Mouse (Mus musculus) limb, embryonic 13.5 days (tissue): ENCODE data around the gene Uggt1. TPM values are rescaled to one million over a fixed set of nuclear protein-coding genes. Genes with fewer than 3 reads are reported as not detected.
A peak's percentile ranks its signal among the peaks of the same experiment; 100 is the strongest.

Source experiments
- ATAC-seq: fragments of 200-750 bp; cut with Nextera tagmentation; 2 replicates; pipeline ENCODE4 v1.8.0; 2017; ENCODE audit warnings: low read depth, moderate number of reproducible peaks, moderate TSS enrichment; ENCODE audit not compliant: low FRiP score
- H3K27ac ChIP-seq: fragments of 300-500 bp; sonication (generic); 2 replicates; pipeline ENCODE4 v1.5.1; 2015; ENCODE audit warnings: inconsistent platforms, mild to moderate bottlenecking, moderate library complexity
- H3K27me3 ChIP-seq: fragments of 300-500 bp; sonication (generic); 2 replicates; pipeline ENCODE4 v1.6.1; 2015; ENCODE audit warnings: mild to moderate bottlenecking, inconsistent platforms
- H3K36me3 ChIP-seq: fragments of 300-500 bp; sonication (generic); 2 replicates; pipeline ENCODE4 v1.6.1; 2015; ENCODE audit warnings: inconsistent platforms, mild to moderate bottlenecking, moderate library complexity
- H3K4me1 ChIP-seq: fragments of 300-500 bp; sonication (generic); 2 replicates; pipeline ENCODE4 v1.6.1; 2015; ENCODE audit warnings: inconsistent platforms
- H3K4me2 ChIP-seq: fragments of 300-500 bp; sonication (generic); replicated peaks from 2 replicates; pipeline ENCODE4 v1.6.1; 2015; ENCODE audit warnings: inconsistent platforms, mild to moderate bottlenecking, moderate library complexity
- H3K4me3 ChIP-seq: fragments of 300-500 bp; sonication (generic); 2 replicates; pipeline ENCODE4 v1.5.1; 2015; ENCODE audit warnings: moderate library complexity, mild to moderate bottlenecking, inconsistent platforms
- H3K9ac ChIP-seq: fragments of 300-500 bp; sonication (generic); 2 replicates; pipeline ENCODE4 v1.6.1; 2015; ENCODE audit warnings: mild to moderate bottlenecking, inconsistent platforms
- H3K9me3 ChIP-seq: fragments of 300-500 bp; sonication (generic); 2 replicates; pipeline ENCODE4 v1.6.1; 2016; ENCODE audit warnings: inconsistent platforms
- WGBS: fragments of 180-500 bp; shearing (Covaris S2); methylation state at CpG from one replicate; pipeline ENCODE4 v1.1.7; 2015; 5-methylcytosine and 5-hydroxymethylcytosine counted together
- polyA plus RNA-seq: library from polyadenylated mRNA; unstranded; fragments of >200 nt; fragmentation: Nextera tagmentation; extraction: Ambion mirVana; gene quantifications from 2 replicates; pipeline ENCODE4 v1.2.1, GENCODE M21; 2015

The Uggt1 gene
- polyA plus RNA-seq, 1 experiment from 2014 or later = 54.6 TPM

DNA sequence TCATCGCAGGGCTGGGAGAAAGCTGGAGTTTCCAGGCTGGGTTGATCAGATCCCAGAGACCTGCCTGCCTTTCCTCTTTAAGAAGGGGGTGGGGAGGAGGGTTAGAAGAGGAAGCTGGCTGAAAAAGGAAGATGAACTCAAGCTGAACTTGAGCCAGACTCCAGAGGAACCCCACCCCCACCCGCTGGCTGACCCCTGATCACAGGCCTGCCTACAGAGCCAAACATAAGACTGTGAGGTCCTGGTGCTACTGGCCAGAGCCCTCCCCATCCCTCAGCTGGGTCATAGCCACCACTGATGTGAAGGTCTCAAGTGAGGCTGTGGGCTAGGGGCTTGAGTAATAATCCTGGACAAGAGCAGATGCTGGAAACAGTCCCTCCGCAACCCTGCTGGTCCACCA, 26.1 kb upstream of the Uggt1 start:
- Histone ChIP-seq H3K9me3 (no peaks in the 10 kb centered on the region), H3K4me3 (no peak overlapping the region), H3K27ac (no peak overlapping the region), H3K36me3 (no peaks in the 10 kb centered on the region), H3K27me3 (peaks cover 39% of the 10 kb centered on the region), H3K4me2 (no peak overlapping the region), H3K4me1 (0 out of 2 replicates have a peak, but pooled peaks cover 13% of the 10 kb centered on the region), H3K9ac (no peak overlapping the region)
- WGBS = 44% methylated on average over 3 of the region's 3 CpGs
- ATAC-seq = no peak

GRCm38 (mm10) chr1:36269121-36269795, 24.7 kb upstream of the Uggt1 start:
- peaks cover 39% of the 10 kb centered on the region for H3K27me3 ChIP-seq
- no peak overlapping the region for H3K9ac ChIP-seq
- H3K9me3 ChIP-seq = no peaks in the 10 kb centered on the region
- H3K4me3 ChIP-seq = peak overlapping the region; percentile 21
- H3K27ac ChIP-seq = no peak overlapping the region
- 0 out of 2 replicates have a peak, but pooled peaks cover 13% of the 10 kb centered on the region for H3K4me1 ChIP-seq
- no peak for ATAC-seq
- no peaks in the 10 kb centered on the region for H3K36me3 ChIP-seq
- H3K4me2 ChIP-seq = peak overlapping the region; percentile 55
- 33% methylated on average over 54 of the region's 54 CpGs for WGBS

- H3K4me1 ChIP-seq = 0 out of 2 replicates have a peak, but pooled peaks cover 7% of the 10 kb centered on the region
- H3K4me2 ChIP-seq = no peak overlapping the region
- no peak overlapping the region for H3K27ac ChIP-seq
- no peaks in the 10 kb centered on the region for H3K36me3 ChIP-seq
- H3K4me3 ChIP-seq = no peak overlapping the region
- 98% methylated on average over 3 of the region's 3 CpGs for WGBS
- no peak for ATAC-seq
- no peaks in the 10 kb centered on the region for H3K9me3 ChIP-seq
- no peak overlapping the region for H3K9ac ChIP-seq
- H3K27me3 ChIP-seq = peaks cover 39% of the 10 kb centered on the region
Observed at GRCm38 (mm10) chr1:36267595-36267994, 23.1 kb upstream of the Uggt1 start.

GRCm38 (mm10) chr1:36266293-36266692, 21.8 kb upstream of the Uggt1 start:
- Histone ChIP-seq H3K9me3 (no peaks in the 10 kb centered on the region), H3K36me3 (no peaks in the 10 kb centered on the region), H3K9ac (no peak overlapping the region), H3K4me3 (no peak overlapping the region), H3K27me3 (peaks cover 37% of the 10 kb centered on the region), H3K4me2 (no peak overlapping the region), H3K27ac (no peak overlapping the region), H3K4me1 (0 out of 2 replicates have a peak, but pooled peaks cover 7% of the 10 kb centered on the region)
- 84% methylated on average over 6 of the region's 6 CpGs for WGBS
- ATAC-seq = no peak

DNA sequence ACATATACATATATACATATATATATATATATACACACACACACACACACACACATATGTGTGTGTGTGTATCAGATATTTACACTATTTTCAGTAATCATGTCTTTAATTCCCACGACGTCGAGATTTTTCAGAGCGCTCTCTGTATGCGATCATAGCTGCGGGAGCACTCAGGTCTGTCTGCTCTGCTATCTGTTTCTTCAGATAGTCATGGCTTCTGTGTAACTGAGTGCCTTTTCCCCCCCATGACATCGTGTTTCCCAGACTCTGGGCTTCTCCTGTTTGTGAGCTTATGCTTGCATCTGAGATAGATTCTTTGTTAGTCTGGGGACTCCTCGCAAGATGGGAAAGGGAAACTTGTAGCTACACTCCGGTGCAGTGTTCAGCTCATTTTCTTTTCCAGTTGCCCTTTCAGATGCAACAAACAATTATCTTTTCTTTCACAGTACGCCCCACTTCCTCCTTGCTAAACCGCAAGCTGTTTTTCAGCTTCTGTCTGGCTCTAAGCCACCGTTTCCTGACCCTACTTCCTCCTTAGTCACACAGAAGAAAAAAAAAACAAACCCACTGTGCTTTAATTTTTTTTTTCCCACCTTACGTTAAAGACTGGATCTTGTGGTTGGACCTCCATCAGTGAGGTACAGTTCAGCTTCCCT, 19.4 kb upstream of the Uggt1 start:
- H3K4me1 ChIP-seq = 0 out of 2 replicates have a peak, but pooled peaks cover under 1% of the 10 kb centered on the region
- 63% methylated on average over 13 of the region's 13 CpGs for WGBS
- H3K27ac ChIP-seq = peak overlapping the region; percentile 28; the same call in 1 of the 2 replicates

DNA sequence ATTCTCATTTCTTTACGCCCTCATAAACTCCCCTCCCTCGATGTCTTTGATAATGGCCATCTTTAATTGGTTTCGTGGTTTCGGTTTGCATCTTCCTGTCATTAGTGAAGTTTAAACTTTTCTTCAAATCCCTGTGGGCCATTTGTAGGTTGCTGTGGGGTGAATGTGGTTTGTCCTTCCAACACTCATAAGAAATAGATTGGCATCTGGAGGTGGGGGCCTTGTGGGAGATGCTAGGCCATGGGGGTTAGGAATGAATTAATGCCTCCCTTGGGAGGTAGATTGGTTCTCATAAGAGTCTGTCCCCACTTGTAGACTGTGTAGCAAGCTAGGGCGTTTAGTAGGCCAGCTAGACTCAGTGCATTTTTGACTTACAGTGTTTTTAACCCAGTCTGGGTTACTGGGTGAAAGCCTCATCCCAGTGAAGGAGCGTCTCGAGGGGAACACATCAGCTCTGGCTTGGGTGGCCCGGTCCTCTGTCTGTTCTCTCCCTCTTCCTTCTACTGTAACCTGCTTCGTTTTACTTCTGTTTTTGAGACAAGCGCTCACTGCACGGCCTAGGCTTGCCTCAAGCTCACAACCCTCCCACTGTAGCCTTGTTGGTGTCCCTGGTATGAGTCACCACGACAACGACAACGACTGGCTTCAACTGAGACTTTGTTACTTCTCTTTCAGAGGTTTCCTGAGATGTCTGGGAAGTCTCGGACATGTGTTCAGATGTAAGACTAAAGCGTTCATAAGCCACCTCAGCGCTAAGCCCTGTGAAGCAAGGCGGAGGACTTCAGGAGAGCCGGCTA, 17.4 kb upstream of the Uggt1 start:
- H3K4me3 ChIP-seq = no peak overlapping the region
- no peak overlapping the region for H3K4me2 ChIP-seq
- ATAC-seq = no peak
- 76% methylated on average over 19 of the region's 19 CpGs for WGBS
- no peaks in the 10 kb centered on the region for H3K4me1 ChIP-seq
- H3K9ac ChIP-seq = no peak overlapping the region
- no peak overlapping the region for H3K27ac ChIP-seq
- H3K36me3 ChIP-seq = no peaks in the 10 kb centered on the region
- H3K27me3 ChIP-seq = no peaks in the 10 kb centered on the region
- peaks cover 6% of the 10 kb centered on the region for H3K9me3 ChIP-seq

More for the DNA sequence above, 19.4 kb upstream of the Uggt1 start:
- Histone ChIP-seq H3K4me3 (no peak overlapping the region), H3K9me3 (peaks cover 5% of the 10 kb centered on the region), H3K4me2 (no peak overlapping the region), H3K27me3 (peaks cover 14% of the 10 kb centered on the region), H3K9ac (no peak overlapping the region), H3K36me3 (no peaks in the 10 kb centered on the region)
- ATAC-seq = no peak

GRCm38 (mm10) chr1:36260418-36260817, 15.9 kb upstream of the Uggt1 start:
- Histone ChIP-seq H3K27me3 (peaks cover 11% of the 10 kb centered on the region; the same call in 1 of the 2 replicates), H3K4me2 (no peak overlapping the region), H3K36me3 (no peaks in the 10 kb centered on the region), H3K4me3 (no peak overlapping the region), H3K27ac (no peak overlapping the region), H3K9me3 (peaks cover 11% of the 10 kb centered on the region), H3K4me1 (no peaks in the 10 kb centered on the region; the same call in 1 of the 2 replicates), H3K9ac (no peak overlapping the region)
- 85% methylated on average over 1 of the region's 1 CpGs for WGBS
- no peak for ATAC-seq

DNA sequence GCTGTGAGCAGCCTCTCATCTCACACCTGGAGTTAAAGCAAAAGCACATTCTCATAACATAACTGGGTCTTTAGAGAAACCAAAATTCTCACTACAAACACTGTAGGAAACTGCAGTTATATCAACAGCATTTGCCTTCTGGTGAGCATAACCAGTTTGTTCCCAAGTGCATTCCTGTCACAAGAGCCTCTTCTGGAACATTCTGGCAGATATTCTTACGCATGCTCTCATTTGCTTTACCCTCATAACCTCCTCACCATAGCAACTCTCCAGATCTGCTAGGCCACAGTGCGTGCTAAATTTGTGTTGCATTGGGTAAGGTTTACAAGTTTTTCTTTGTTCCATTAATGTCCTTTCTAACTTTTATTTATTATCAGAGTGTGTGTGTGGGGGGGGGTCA, 14.8 kb upstream of the Uggt1 start:
- Histone ChIP-seq H3K4me3 (no peak overlapping the region), H3K4me2 (no peak overlapping the region), H3K27me3 (peaks cover 18% of the 10 kb centered on the region), H3K27ac (no peak overlapping the region), H3K9ac (no peak overlapping the region), H3K4me1 (peaks cover 11% of the 10 kb centered on the region; the same call in 1 of the 2 replicates), H3K36me3 (no peaks in the 10 kb centered on the region), H3K9me3 (peaks cover 11% of the 10 kb centered on the region)
- no peak for ATAC-seq
- 90% methylated on average over 2 of the region's 2 CpGs for WGBS

GRCm38 (mm10) chr1:36258631-36259030, 14.1 kb upstream of the Uggt1 start:
- no peak overlapping the region for H3K9ac ChIP-seq
- WGBS = 82% methylated on average over 2 of the region's 2 CpGs

GRCm38 (mm10) chr1:36257276-36257675, 12.8 kb upstream of the Uggt1 start:
- ATAC-seq = no peak
- Histone ChIP-seq H3K9me3 (peaks cover 11% of the 10 kb centered on the region), H3K9ac (no peak overlapping the region), H3K27me3 (peaks cover 27% of the 10 kb centered on the region), H3K36me3 (no peaks in the 10 kb centered on the region), H3K27ac (no peak overlapping the region), H3K4me2 (no peak overlapping the region), H3K4me3 (no peak overlapping the region), H3K4me1 (peaks cover 11% of the 10 kb centered on the region; the same call in 1 of the 2 replicates)
- WGBS = 89% methylated on average over 8 of the region's 8 CpGs

More at GRCm38 (mm10) chr1:36258631-36259030, 14.1 kb upstream of the Uggt1 start:
- H3K9me3 ChIP-seq = peaks cover 11% of the 10 kb centered on the region
- no peak overlapping the region for H3K27ac ChIP-seq
- no peak for ATAC-seq
- peaks cover 11% of the 10 kb centered on the region; the same call in 1 of the 2 replicates for H3K4me1 ChIP-seq
- H3K4me2 ChIP-seq = no peak overlapping the region
- H3K36me3 ChIP-seq = no peaks in the 10 kb centered on the region
- peaks cover 24% of the 10 kb centered on the region for H3K27me3 ChIP-seq
- no peak overlapping the region for H3K4me3 ChIP-seq

DNA sequence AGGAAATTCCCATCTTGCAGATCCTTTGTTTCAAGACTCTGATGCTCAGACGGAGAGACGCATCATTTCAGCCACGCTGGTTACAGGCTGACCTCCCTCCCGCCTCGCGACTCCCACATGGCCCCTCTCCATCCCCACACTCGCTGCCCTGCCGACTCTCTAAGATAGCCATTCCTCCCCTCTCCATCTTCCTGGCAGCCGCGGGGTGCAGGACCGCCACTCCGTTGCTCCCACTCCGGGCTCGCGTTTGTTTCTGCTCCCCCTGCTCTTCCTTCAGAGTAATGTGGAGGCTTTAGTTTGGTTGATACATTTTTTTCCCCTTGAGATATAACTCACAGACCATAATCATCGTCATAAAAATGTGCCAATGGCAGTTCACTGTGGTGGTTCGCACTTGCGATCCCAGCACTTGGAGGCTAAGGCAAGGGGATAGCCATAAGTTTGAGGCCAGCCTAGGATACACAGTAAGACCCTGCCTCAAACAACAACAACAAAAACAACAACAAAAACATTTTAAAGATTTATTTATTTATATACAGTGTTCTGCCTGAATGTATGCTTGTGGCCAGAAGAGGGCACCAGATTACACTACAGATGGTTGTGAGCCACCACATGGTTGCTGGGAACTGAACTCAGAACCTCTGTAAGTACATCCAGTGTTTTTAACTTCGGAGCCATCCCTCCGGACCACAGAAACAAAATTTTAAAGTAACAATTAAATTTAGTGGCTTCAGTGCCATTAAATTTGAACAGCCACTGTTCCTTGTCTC, 11.5 kb upstream of the Uggt1 start:
- H3K9me3 ChIP-seq = peaks cover 11% of the 10 kb centered on the region
- H3K27me3 ChIP-seq = peaks cover 27% of the 10 kb centered on the region
- 27% methylated on average over 20 of the region's 20 CpGs for WGBS
- no peak overlapping the region for H3K27ac ChIP-seq
- H3K4me3 ChIP-seq = no peak overlapping the region
- H3K36me3 ChIP-seq = no peaks in the 10 kb centered on the region
- peaks cover 11% of the 10 kb centered on the region; the same call in 1 of the 2 replicates for H3K4me1 ChIP-seq
- 0 out of 2 replicates have a peak overlapping the region, but pooled peaks have one; percentile 29 for H3K4me2 ChIP-seq
- H3K9ac ChIP-seq = no peak overlapping the region
- no peak for ATAC-seq
